Mouse (Mus musculus): ENCODE measurements around the gene Etv3. TPM values are rescaled to one million over a fixed set of nuclear protein-coding genes. Genes with fewer than 3 reads are reported as not detected.
A peak's percentile ranks its signal among the peaks of the same experiment; 100 is the strongest.
"Not testable (repeated sequence)": the region's sequence is repeated elsewhere in the genome, so short reads cannot be mapped to it uniquely, and the experiment has no call there.

Etv3 gene
- total RNA-seq, 2 experiments from 2014 or later, result 16.8 to 18.7 TPM

- no peak for DNase-seq (ENCODE audit: low spot score in 2 of 2)
- intact Hi-C loops (cut with DNase I), result no loop called here
Measured at GRCm38 (mm10) chr3:87549908-87550307, 24.7 kb downstream of the Etv3 start.

DNA sequence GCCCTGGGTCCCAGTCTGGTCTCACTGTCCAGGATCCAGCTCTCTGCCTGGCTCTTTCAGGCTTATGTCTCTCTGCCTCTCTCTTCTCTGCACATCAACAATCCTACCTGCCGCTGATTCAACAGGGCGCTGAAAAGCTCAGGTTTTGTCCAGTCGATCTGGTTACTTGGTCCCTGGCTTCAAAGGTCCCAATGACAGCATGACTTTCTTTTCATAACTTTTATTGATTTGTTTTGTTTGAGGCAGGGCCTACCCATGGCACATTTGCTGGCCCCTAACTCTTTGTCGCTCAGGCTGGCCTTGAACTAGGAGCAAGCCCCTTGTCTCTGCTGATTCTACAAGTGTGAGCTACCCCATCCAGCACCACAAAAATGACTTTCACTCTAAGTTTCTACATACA lies 27.1 kb downstream of the Etv3 start:
- DNase-seq (ENCODE audit: low spot score in 2 of 2), result no peak
- intact Hi-C loops (cut with DNase I), result no loop called here

DNA sequence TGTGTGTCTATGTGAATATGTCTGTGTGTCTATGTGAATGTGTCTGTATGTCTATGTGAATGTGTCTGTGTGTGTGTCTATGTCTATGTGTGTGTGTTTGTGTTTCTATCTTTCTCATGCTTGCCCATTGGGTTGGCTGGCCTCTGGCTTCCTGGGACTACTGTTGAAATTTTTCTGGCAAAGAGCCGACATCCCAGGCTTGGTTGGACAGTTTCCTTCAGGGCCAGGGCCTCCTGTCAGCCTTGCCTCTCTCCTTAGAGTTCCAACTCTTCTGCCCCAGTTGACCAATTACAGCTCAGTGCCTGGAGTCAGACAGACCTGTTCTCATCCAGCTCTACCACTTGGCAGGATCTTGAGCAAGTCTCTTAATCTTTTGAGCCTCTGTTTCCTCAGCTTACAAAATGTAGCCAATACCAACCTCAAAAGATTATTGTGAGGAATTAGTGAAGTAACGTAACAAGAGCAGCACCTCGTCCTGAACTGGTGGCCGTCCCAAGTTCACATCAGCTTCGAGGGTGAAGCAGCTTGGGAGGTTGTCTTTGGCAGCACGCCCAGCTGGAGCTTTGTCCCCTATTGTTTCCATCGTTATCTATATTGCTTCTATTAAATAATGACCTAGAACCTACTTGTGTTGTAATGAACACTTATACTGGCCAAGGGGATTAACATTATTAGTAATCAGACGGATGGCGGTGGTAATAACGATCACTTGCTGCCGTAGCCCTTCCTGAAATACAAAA lies 28.2 kb downstream of the Etv3 start:
- DNase-seq (ENCODE audit: low spot score in 2 of 2), result no peak
- intact Hi-C loops (cut with DNase I), result no loop called here

GRCm38 (mm10) chr3:87554859-87555258 lies 29.7 kb downstream of the Etv3 start:
- intact Hi-C loops (cut with DNase I); DNase-seq (ENCODE audit: low spot score in 2 of 2): not testable (repeated sequence)

GRCm38 (mm10) chr3:87556109-87556531 lies 30.9 kb downstream of the Etv3 start:
- peak in 1 of 2 experiments; percentile 23 for DNase-seq (ENCODE audit: low spot score in 2 of 2)
- intact Hi-C loops (cut with DNase I), result no loop called here

DNA sequence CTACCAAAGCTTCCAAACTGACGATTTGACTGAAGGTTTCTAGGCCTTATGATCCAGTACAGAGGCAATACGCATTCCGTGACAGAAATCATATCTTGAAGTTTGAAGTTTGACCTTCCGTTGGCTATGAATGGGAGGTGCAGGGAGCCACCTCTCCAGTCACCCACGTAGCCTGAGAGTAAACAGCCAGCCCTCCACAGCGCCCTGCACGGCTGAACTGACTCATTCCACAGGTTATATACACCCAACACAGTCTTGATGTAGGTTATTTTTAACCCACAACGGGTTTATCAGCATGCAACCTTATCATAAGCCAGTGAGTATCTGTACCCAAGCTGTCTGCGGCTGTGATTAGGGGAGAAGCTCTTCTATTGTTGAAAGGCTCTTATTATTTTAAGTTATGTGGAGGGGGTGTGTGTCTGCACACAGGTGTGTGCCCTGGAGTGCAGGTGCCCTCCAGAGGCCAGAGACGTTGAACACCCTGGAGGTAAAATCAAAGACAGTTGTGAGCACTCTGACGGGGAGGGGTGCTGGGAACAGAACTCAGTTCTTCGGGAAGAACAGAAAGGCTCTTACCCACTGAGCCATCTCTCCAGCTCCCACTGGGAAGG lies 31.6 kb downstream of the Etv3 start:
- intact Hi-C loops (cut with DNase I), result no loop called here
- DNase-seq (ENCODE audit: low spot score in 2 of 2), result no peak

DNA sequence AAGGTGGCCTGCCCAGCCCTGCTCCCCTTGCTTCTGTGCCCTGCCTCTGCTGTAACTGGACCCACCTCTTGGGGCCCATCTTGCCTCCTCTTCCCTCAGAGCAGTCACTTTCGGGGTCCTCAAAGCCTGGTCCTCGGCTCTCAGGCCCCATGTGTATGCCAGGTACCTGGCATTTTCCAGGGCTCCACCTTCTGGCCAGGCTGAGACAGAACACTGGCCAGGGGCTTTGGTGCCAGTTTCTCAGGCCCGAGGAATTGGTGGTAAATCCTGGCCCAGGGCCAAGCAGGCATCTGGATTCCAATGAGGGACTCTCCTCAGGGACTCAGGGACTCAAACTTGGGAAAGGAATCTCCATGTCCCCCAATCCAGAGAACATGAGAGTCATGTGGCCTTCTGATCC lies 34.9 kb downstream of the Etv3 start:
- no peak for DNase-seq (ENCODE audit: low spot score in 2 of 2)
- intact Hi-C loops (cut with DNase I), result no loop called here

- intact Hi-C loops (cut with DNase I), result no loop called here
- no peak for DNase-seq (ENCODE audit: low spot score in 2 of 2)
Measured at GRCm38 (mm10) chr3:87561434-87561833, 36.2 kb downstream of the Etv3 start.

- intact Hi-C loops (cut with DNase I), result loop anchor here (1.0 to 2.0 kb wide), 3 partner anchors 54 to 532 kb away; no protein-coding TSS in a partner anchor
- DNase-seq (ENCODE audit: low spot score in 2 of 2), result peak; percentile 94 to 96
Measured at GRCm38 (mm10) chr3:87562370-87562769, 37.2 kb downstream of the Etv3 start.

- intact Hi-C loops (cut with DNase I), result loop anchor here (2.0 kb wide), 2 partner anchors 321 to 533 kb away; no protein-coding TSS in a partner anchor
- no peak for DNase-seq (ENCODE audit: low spot score in 2 of 2)
Measured at GRCm38 (mm10) chr3:87563466-87563865, 38.3 kb downstream of the Etv3 start.

GRCm38 (mm10) chr3:87565623-87566022 lies 40.4 kb downstream of the Etv3 start:
- no peak for DNase-seq (ENCODE audit: low spot score in 2 of 2)
- intact Hi-C loops (cut with DNase I), result no loop called here

DNA sequence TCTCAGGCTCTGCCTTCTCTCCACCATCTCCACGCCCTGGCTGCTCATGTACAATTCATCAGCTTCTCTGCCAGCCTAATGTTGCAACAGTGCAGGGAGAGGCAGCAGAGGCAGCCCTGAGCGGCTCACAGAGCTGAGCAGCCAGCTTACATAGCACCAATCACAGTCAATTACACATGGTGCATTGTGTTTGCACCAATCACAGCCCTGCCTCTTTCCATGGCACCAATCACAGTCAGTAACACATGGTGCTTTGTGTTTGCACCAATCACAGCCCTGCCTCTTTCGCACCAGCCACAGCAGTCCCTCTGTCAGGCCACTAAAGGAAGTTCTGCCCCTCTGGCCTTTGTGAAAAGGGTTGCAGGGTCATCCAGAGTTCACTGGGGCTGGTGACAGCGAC lies 40.9 kb downstream of the Etv3 start:
- intact Hi-C loops (cut with DNase I), result no loop called here
- DNase-seq (ENCODE audit: low spot score in 2 of 2), result peak; percentile 89 to 96

GRCm38 (mm10) chr3:87567497-87567896 lies 42.3 kb downstream of the Etv3 start:
- intact Hi-C loops (cut with DNase I), result no loop called here

DNA sequence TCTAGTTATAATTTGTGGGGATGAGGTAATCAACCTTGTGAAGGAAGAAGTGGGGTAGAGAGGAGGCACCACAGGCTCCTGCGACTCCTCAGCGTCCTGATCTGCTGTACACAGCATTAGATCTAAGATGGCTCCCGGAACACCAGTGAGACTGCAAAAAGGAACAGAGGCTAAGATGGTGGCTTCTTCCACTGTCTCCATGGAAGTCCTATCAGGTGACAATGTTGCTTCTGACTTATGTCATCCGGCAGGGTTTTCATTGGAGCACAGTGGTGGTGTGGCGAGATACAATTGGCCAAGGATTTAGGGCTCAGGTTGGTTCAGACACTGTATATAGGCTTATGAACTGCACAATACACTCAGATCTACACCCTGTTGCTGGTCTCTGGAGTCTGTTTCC lies 43.5 kb downstream of the Etv3 start:
- no peak for DNase-seq (ENCODE audit: low spot score in 2 of 2)
- intact Hi-C loops (cut with DNase I), result no loop called here

More at GRCm38 (mm10) chr3:87567497-87567896, 42.3 kb downstream of the Etv3 start:
- no peak for DNase-seq (ENCODE audit: low spot score in 2 of 2)

GRCm38 (mm10) chr3:87575766-87576165 lies 50.6 kb downstream of the Etv3 start:
- no peak for DNase-seq (ENCODE audit: low spot score in 2 of 2)
- intact Hi-C loops (cut with DNase I), result no loop called here

DNA sequence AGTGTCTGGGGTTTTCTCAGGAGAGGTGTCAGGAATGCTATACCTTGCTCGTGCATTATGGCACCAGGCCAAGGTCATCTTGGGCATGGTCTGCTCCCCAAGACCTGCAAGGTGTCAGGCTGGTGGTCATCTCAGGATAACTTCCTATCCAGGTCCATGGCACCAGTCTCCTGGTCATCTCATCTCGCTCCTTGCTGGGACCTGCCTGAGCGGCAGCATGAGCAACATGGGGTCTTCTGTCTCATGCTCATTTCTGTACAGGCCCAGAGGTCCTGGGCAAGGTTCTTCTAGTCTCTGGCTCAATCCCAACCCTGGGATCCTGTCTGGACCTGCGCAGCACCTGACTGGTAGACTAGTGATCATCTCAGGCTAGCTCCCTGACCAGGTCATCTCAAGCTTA lies 57.1 kb downstream of the Etv3 start:
- no peak for DNase-seq (ENCODE audit: low spot score in 2 of 2)
- intact Hi-C loops (cut with DNase I), result no loop called here

Other genes starting within 250 kb of the Etv3 start
- gene Cd5l, start 167.5 kb upstream of the Etv3 start, total RNA-seq (2021), result not detected
- gene Fcrl1, start 149.0 kb upstream of the Etv3 start, total RNA-seq (2021), result under 1 TPM in 1 of 2 experiments, not detected in 1; 0.68 TPM
- under 1 TPM in 1 of 2 experiments, not detected in 1; 0.17 TPM for gene Fcrl5, start 89.6 kb upstream of the Etv3 start, total RNA-seq (2021)
- 10 to 100 TPM; 53.5 to 53.8 TPM for gene Arhgef11, start 92.2 kb downstream of the Etv3 start, total RNA-seq (2021)
- under 1 TPM; 0.21 to 0.55 TPM for gene Lrrc71, start 223.2 kb downstream of the Etv3 start, total RNA-seq (2021)